Mouse (Mus musculus) ovary, postnatal 10 days (tissue): Measurements from ENCODE around the gene Vmn1r68.

ENCODE experiments used
- DNase-seq: peaks from one replicate; pipeline ENCODE4 v3.0.0; 2022; ENCODE audit warnings: low spot score

Vmn1r68 gene

DNA sequence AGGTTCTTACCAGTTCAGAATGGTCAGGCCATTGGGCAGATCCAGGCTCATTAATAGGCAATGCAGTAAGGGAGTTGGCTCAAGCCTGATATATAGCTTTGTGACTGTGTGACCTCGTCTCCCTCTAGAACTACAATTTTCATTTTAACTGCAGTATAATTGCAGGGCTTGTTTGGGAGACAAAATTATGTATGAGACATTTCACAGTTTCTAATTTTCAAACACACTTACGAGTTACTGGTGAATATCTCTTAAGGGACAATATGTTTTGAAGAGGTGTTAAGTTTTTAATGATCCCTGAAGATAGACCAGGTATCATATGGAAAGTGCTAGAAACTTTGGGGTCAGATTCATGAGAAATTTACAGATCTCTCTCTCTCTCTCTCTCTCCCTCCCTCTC lies at the start of gene Vmn1r68:
Gene Vmn1r68, minus strand, starts transcription at position 101 of the 400 bp plus-strand sequence.
- DNase-seq, result no peak

DNA sequence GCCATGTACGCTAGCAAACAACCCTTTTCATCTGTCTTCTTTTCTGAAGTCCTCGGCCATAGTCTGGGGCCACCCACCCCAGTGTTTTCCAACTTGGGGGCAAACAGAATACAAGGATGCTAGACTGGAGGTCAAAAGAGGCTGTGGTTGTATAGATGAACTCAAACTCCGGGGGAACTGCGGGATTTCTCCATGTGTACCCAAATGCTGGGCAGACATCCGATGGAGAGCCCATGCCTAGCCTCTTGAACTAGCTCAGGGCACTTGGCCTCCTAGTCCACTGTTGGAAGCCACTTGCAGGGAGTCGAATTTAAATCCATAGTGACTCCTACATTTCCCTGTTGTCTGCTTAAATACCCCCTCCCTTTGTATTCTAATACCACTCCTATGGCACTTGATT lies 62.7 kb downstream of the Vmn1r68 start:
- no peak for DNase-seq

GRCm38 (mm10) chr7:10494786-10495521 lies 63.3 kb downstream of the Vmn1r68 start, which contains the start of gene Zik1:
Zik1 (minus strand) TSS chr7:10495394.
- DNase-seq, result peak; percentile 33

GRCm38 (mm10) chr7:10480588-10481233 lies 77.6 kb downstream of the Vmn1r68 start:
- DNase-seq, result no peak

DNA sequence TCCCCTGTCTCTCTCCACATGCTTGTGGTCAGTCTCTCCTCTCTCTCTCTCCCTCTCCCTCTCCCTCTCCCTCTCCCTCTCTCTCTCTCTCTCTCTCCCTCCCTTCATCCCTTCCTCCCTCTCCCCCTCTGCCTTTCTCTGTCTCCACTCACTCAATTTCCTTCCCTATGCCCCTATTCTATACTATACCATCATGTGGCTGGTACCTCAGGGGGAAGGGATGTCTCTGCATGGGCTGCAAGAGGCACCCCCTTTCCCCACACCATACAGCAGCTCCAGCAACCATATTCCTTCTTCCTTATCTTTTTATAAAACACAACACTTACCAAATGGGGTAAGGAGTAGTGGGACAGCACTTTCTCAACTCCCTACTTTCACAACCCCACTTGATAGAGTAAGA lies 78.5 kb downstream of the Vmn1r68 start:
- DNase-seq, result no peak

DNA sequence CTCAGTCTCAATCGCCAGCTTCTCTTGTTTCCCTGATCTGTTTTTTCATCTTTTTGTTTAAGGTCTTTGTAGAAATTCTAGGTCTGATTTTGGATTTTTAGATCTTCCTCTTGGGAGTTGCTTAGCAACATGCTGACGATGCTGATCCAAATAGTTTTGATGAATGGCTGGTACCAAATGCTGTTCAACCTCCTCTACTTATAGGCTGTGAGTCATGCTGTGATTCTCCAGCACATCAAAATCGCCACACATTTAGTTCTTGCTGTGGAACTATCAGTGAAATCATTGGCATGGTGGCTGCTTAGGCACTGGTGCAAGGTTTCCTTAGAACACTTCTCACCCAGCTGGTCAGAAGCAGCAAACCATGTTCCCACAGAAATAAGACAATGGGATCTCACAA lies 100.1 kb downstream of the Vmn1r68 start:
- no peak for DNase-seq
